Comparison of ENCODE assay signal across 7 mouse cellular contexts in the genomic region with DNA sequence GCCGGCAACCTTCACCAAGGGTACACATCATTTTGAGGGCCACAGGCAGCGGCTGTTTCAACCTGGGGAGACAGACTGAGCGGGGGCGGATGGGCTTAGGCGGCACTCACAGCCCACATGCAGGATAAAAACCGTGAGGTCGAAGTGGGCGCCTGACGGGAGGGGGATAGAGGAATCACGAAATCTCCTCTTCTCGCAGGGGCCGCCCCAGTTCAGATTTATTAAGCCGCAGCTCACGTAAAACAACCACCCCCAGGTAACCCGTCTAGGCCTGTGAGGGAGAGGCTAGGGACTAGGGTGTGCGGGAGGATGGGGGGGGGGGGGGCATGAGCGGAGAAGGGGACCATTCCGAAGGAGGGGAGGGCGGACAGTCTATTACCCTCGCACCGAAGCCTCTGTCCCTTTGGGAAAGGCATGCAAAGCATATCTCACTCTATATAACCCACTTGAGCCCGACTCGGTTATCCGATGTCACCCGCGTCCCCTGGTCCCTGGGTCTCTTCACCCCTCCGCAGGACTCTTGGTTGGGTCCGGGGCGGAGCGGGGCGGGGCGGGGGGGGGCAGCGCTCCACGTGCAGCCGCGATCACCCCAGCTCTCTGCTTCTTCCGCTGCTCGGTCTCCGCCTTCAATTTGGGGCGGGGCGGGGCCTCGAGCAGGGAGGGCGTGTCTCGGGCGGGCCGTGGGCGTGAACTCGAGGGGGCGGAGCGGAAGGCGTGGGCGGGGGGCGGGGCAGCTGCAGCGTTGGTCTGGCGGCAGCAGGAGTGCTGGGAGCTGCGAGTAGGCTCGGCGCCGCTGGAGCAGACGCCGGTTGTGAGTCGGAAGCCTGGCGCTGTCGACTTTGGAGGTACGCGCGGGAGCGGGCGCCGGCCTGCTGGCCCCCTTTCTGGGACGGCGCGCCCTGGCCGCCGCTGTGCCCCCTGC. TPM values are rescaled to one million over a fixed set of nuclear protein-coding genes. Genes with fewer than 3 reads are reported as not detected.
DNase-seq lines count a peak whose midpoint lies in the region; ATAC-seq lines count a peak whose summit lies in the region.

A gene (plus strand): TSS at position 786 of the 922 bp plus-strand sequence.

- DNase-seq in adrenal gland, adult 8-10 months = peak; percentile 87
- DNase-seq in embryo, embryonic 9.5 days (ENCODE audit: extremely low spot score) = peak; percentile 99
- no peak for DNase-seq in gonadal fat pad, adult 2 months (ENCODE audit: low read depth)
- DNase-seq in kidney, adult 11 months = peak; percentile 92
- DNase-seq in limb, embryonic 10.5 days (ENCODE audit: low spot score) = peak; percentile 99
- peak; percentile 83 for DNase-seq in spleen, adult 12 weeks (ENCODE audit: low spot score)

- no peaks in the 10 kb centered on the region for H3K36me3 ChIP-seq in limb, embryonic 10.5 days
- H3K36me3 ChIP-seq in midbrain, embryonic 13.5 days = no peaks in the 10 kb centered on the region

- ATAC-seq in midbrain, embryonic 13.5 days = peak; percentile 95

- H3K9ac ChIP-seq in midbrain, embryonic 13.5 days (replicated peaks) = peak within 1 kb of the TSS; percentile 78

- no peaks in the 10 kb centered on the region for H3K9me3 ChIP-seq in limb, embryonic 10.5 days (replicated peaks)
- H3K9me3 ChIP-seq in midbrain, embryonic 13.5 days = no peaks in the 10 kb centered on the region

- peak within 1 kb of the TSS; percentile 85 for H3K4me2 ChIP-seq in midbrain, embryonic 13.5 days (replicated peaks)

- no peaks in the 10 kb centered on the region for H3K27me3 ChIP-seq in limb, embryonic 10.5 days (ENCODE audit: low read depth, poor library complexity, severe bottlenecking)
- no peaks in the 10 kb centered on the region for H3K27me3 ChIP-seq in midbrain, embryonic 13.5 days

- peaks cover 38% of the 10 kb centered on the region for H3K4me1 ChIP-seq in limb, embryonic 10.5 days
- peaks cover 27% of the 10 kb centered on the region for H3K4me1 ChIP-seq in midbrain, embryonic 13.5 days (replicated peaks)

- H3K27ac ChIP-seq in limb, embryonic 10.5 days = peak within 1 kb of the TSS; percentile 97
- peak within 1 kb of the TSS; percentile 87 for H3K27ac ChIP-seq in midbrain, embryonic 13.5 days

- WGBS in limb, embryonic 10.5 days = under 1% methylated on average over 74 of the region's 75 CpGs
- under 1% methylated on average over 70 of the region's 75 CpGs for WGBS in midbrain, embryonic 13.5 days

- peak within 1 kb of the TSS; percentile 87 for H3K4me3 ChIP-seq in limb, embryonic 10.5 days
- H3K4me3 ChIP-seq in midbrain, embryonic 13.5 days (replicated peaks) = peak within 1 kb of the TSS; percentile 72

RNA-seq across cellular contexts. Expression of the gene that starts here (rescaled TPM):
- total RNA-seq in adrenal gland, adult 8-10 months (2022) = 100 to 1,000 TPM in 2 of 4 experiments, 10 to 100 TPM in 2; 55.0 to 240 (median 120) TPM
- 15.2 and 17.5 TPM in 2 replicates for polyA plus RNA-seq in gonadal fat pad, adult 2 months (2012; rRNA removed)
- polyA plus RNA-seq in limb, embryonic 10.5 days (2016; fragmentation: Nextera tagmentation; extraction: Ambion mirVana) = 47.9 and 55.6 TPM in 2 replicates
- polyA plus RNA-seq in midbrain, embryonic 13.5 days (2015; fragmentation: Nextera tagmentation; extraction: Ambion mirVana) = 7.4 and 7.7 TPM in 2 replicates
